Mouse (Mus musculus): ENCODE data around the gene Tmeff1. TPM values are rescaled to one million over a fixed set of nuclear protein-coding genes. Genes with fewer than 3 reads are reported as not detected.

Gene Tmeff1
- total and polyA plus RNA-seq, 2 experiments from 2014 or later, result 14.7 to 17.7 TPM

- no peak overlapping the region for H3K9ac ChIP-seq (replicated peaks; ENCODE audit: low read depth, low read length)
- peaks cover 4% of the 10 kb centered on the region; the same call in 1 of the 2 replicates for H3K9me3 ChIP-seq (replicated peaks; ENCODE audit: control insufficient read depth, low read length)
- peaks cover 9% of the 10 kb centered on the region; the same call in 1 of the 2 replicates for H3K4me1 ChIP-seq (ENCODE audit: control insufficient read depth, insufficient read depth)
- TF ChIP-seq EP300 (IDR thresholded peaks at IDR 0.05; ENCODE audit: low read depth) (no peak), CTCF (IDR thresholded peaks at IDR 0.05; ENCODE audit: low read depth) (no peak)
- no peaks in the 10 kb centered on the region for H3K36me3 ChIP-seq (replicated peaks; ENCODE audit: control insufficient read depth, insufficient read depth, low read length)
- no peak for DNase-seq (ENCODE audit: low spot score)
- no peak overlapping the region for H3K4me3 ChIP-seq (ENCODE audit: low read depth, low read length)
- no peak overlapping the region for H3K27ac ChIP-seq (ENCODE audit: low read depth)
- WGBS, result 84% methylated on average over 3 of the region's 3 CpGs
- no peak overlapping the region for H3K4me2 ChIP-seq (ENCODE audit: low read depth, low read length)
- no peak for ATAC-seq (ENCODE audit: insufficient read depth, low read depth)
- H3K27me3 ChIP-seq (ENCODE audit: control insufficient read depth, insufficient read depth, low read length), result no peaks in the 10 kb centered on the region
Measured at GRCm38 (mm10) chr4:48591390-48591789, 6.4 kb downstream of the Tmeff1 start.

- ATAC-seq (ENCODE audit: insufficient read depth, low read depth) (peak; percentile 51; the same call in 1 of the 2 replicates), DNase-seq (ENCODE audit: low spot score) (no peak)
- TF ChIP-seq EP300 (IDR thresholded peaks at IDR 0.05; ENCODE audit: low read depth) (no peak), CTCF (IDR thresholded peaks at IDR 0.05; ENCODE audit: low read depth) (no peak)
- H3K4me2 ChIP-seq (ENCODE audit: low read depth, low read length), result no peak overlapping the region
- H3K27me3 ChIP-seq (ENCODE audit: control insufficient read depth, insufficient read depth, low read length), result no peaks in the 10 kb centered on the region
- 43% methylated on average over 5 of the region's 5 CpGs for WGBS
- H3K27ac ChIP-seq (ENCODE audit: low read depth), result no peak overlapping the region
- H3K4me1 ChIP-seq (ENCODE audit: control insufficient read depth, insufficient read depth), result peaks cover 8% of the 10 kb centered on the region; the same call in 1 of the 2 replicates
- no peak overlapping the region for H3K9ac ChIP-seq (replicated peaks; ENCODE audit: low read depth, low read length)
- H3K9me3 ChIP-seq (replicated peaks; ENCODE audit: control insufficient read depth, low read length), result peaks cover 4% of the 10 kb centered on the region; the same call in 1 of the 2 replicates
- no peak overlapping the region for H3K4me3 ChIP-seq (ENCODE audit: low read depth, low read length)
- no peaks in the 10 kb centered on the region for H3K36me3 ChIP-seq (replicated peaks; ENCODE audit: control insufficient read depth, insufficient read depth, low read length)
Measured at GRCm38 (mm10) chr4:48592328-48592727, 7.4 kb downstream of the Tmeff1 start.

- Histone ChIP-seq H3K4me1 (ENCODE audit: control insufficient read depth, insufficient read depth) (peaks cover 8% of the 10 kb centered on the region; the same call in 1 of the 2 replicates), H3K36me3 (replicated peaks; ENCODE audit: control insufficient read depth, insufficient read depth, low read length) (no peaks in the 10 kb centered on the region), H3K9me3 (replicated peaks; ENCODE audit: control insufficient read depth, low read length) (no peaks in the 10 kb centered on the region), H3K9ac (replicated peaks; ENCODE audit: low read depth, low read length) (no peak overlapping the region), H3K4me3 (ENCODE audit: low read depth, low read length) (no peak overlapping the region), H3K27ac (ENCODE audit: low read depth) (no peak overlapping the region), H3K4me2 (ENCODE audit: low read depth, low read length) (no peak overlapping the region), H3K27me3 (ENCODE audit: control insufficient read depth, insufficient read depth, low read length) (no peaks in the 10 kb centered on the region)
- ATAC-seq (ENCODE audit: insufficient read depth, low read depth) (no peak), DNase-seq (ENCODE audit: low spot score) (no peak)
- WGBS, result 87% methylated on average over 7 of the region's 7 CpGs
- no peak for TF ChIP-seq EP300 (IDR thresholded peaks at IDR 0.05; ENCODE audit: low read depth)
- TF ChIP-seq CTCF (IDR thresholded peaks at IDR 0.05; ENCODE audit: low read depth), result no peak
Measured at GRCm38 (mm10) chr4:48592844-48593243, 7.9 kb downstream of the Tmeff1 start.

- DNase-seq (ENCODE audit: low spot score) (no peak), ATAC-seq (ENCODE audit: insufficient read depth, low read depth) (no peak)
- H3K4me1 ChIP-seq (ENCODE audit: control insufficient read depth, insufficient read depth), result peaks cover 4% of the 10 kb centered on the region; the same call in 1 of the 2 replicates
- no peak overlapping the region for H3K4me2 ChIP-seq (ENCODE audit: low read depth, low read length)
- no peak overlapping the region for H3K4me3 ChIP-seq (ENCODE audit: low read depth, low read length)
- 92% methylated on average over 7 of the region's 7 CpGs for WGBS
- H3K27ac ChIP-seq (ENCODE audit: low read depth), result no peak overlapping the region
- no peak overlapping the region for H3K9ac ChIP-seq (replicated peaks; ENCODE audit: low read depth, low read length)
- TF ChIP-seq CTCF (IDR thresholded peaks at IDR 0.05; ENCODE audit: low read depth) (no peak), EP300 (IDR thresholded peaks at IDR 0.05; ENCODE audit: low read depth) (no peak)
- no peaks in the 10 kb centered on the region for H3K36me3 ChIP-seq (replicated peaks; ENCODE audit: control insufficient read depth, insufficient read depth, low read length)
- no peaks in the 10 kb centered on the region for H3K9me3 ChIP-seq (replicated peaks; ENCODE audit: control insufficient read depth, low read length)
- no peaks in the 10 kb centered on the region for H3K27me3 ChIP-seq (ENCODE audit: control insufficient read depth, insufficient read depth, low read length)
Measured at GRCm38 (mm10) chr4:48596111-48596510, 11.1 kb downstream of the Tmeff1 start.

- Histone ChIP-seq H3K27me3 (ENCODE audit: control insufficient read depth, insufficient read depth, low read length) (no peaks in the 10 kb centered on the region), H3K4me1 (ENCODE audit: control insufficient read depth, insufficient read depth) (no peaks in the 10 kb centered on the region), H3K36me3 (replicated peaks; ENCODE audit: control insufficient read depth, insufficient read depth, low read length) (0 out of 2 replicates have a peak, but pooled peaks cover 4% of the 10 kb centered on the region), H3K27ac (ENCODE audit: low read depth) (no peak overlapping the region), H3K4me3 (ENCODE audit: low read depth, low read length) (no peak overlapping the region), H3K9me3 (replicated peaks; ENCODE audit: control insufficient read depth, low read length) (no peaks in the 10 kb centered on the region), H3K9ac (replicated peaks; ENCODE audit: low read depth, low read length) (no peak overlapping the region), H3K4me2 (ENCODE audit: low read depth, low read length) (no peak overlapping the region)
- TF ChIP-seq EP300 (IDR thresholded peaks at IDR 0.05; ENCODE audit: low read depth) (no peak), CTCF (IDR thresholded peaks at IDR 0.05; ENCODE audit: low read depth) (no peak)
- ATAC-seq (ENCODE audit: insufficient read depth, low read depth) (no peak), DNase-seq (ENCODE audit: low spot score) (no peak)
- 84% methylated on average over 3 of the region's 3 CpGs for WGBS
Measured at GRCm38 (mm10) chr4:48605650-48606049, 20.7 kb downstream of the Tmeff1 start.

GRCm38 (mm10) chr4:48609485-48609884 is 24.5 kb downstream of the Tmeff1 start:
- DNase-seq (ENCODE audit: low spot score), result no peak
- Histone ChIP-seq H3K9ac (replicated peaks; ENCODE audit: low read depth, low read length) (no peak overlapping the region), H3K27me3 (ENCODE audit: control insufficient read depth, insufficient read depth, low read length) (no peaks in the 10 kb centered on the region), H3K4me3 (ENCODE audit: low read depth, low read length) (no peak overlapping the region), H3K36me3 (replicated peaks; ENCODE audit: control insufficient read depth, insufficient read depth, low read length) (0 out of 2 replicates have a peak, but pooled peaks cover 4% of the 10 kb centered on the region), H3K9me3 (replicated peaks; ENCODE audit: control insufficient read depth, low read length) (no peaks in the 10 kb centered on the region), H3K4me1 (ENCODE audit: control insufficient read depth, insufficient read depth) (no peaks in the 10 kb centered on the region), H3K4me2 (ENCODE audit: low read depth, low read length) (no peak overlapping the region), H3K27ac (ENCODE audit: low read depth) (no peak overlapping the region)
- TF ChIP-seq CTCF (IDR thresholded peaks at IDR 0.05; ENCODE audit: low read depth) (no peak), EP300 (IDR thresholded peaks at IDR 0.05; ENCODE audit: low read depth) (no peak)
- 74% methylated on average over 9 of the region's 9 CpGs for WGBS
- ATAC-seq (ENCODE audit: insufficient read depth, low read depth), result no peak
